Mouse (Mus musculus) lung, postnatal 0 days (tissue): ENCODE measurements at regions not wholly inside any gene's neighbourhood (a gene's known extent, or its start where the extent isn't known, plus 50 kb on each side); places are given as distances from the start of the nearest gene placed in this dataset.
A peak's percentile ranks its signal among the peaks of the same experiment; 100 is the strongest.

ENCODE experiments used
- ATAC-seq: fragments of 200-750 bp; cut with Nextera tagmentation; 2 replicates; pipeline ENCODE4 v1.8.0; 2017; ENCODE audit warnings: moderate library complexity
- DNase-seq: peaks from one replicate; pipeline ENCODE4 v3.0.0-alpha.2; 2016; ENCODE audit warnings: low spot score
- H3K27ac ChIP-seq: fragments of 300-500 bp; sonication (generic); 2 replicates; pipeline ENCODE4 v1.5.1; 2014; ENCODE audit warnings: antibody characterized with exemption, mild to moderate bottlenecking, low read length, mixed read lengths
- H3K27me3 ChIP-seq: fragments of 300-500 bp; sonication (generic); replicated peaks from 2 replicates; pipeline ENCODE4 v1.6.1; 2014; ENCODE audit warnings: low read length, mixed read lengths; ENCODE audit not compliant: insufficient read depth
- H3K36me3 ChIP-seq: fragments of 300-500 bp; sonication (generic); 2 replicates; pipeline ENCODE4 v1.6.1; 2014; ENCODE audit warnings: low read length, mixed read lengths; ENCODE audit not compliant: insufficient read depth
- H3K4me1 ChIP-seq: fragments of 300-500 bp; sonication (generic); 2 replicates; pipeline ENCODE4 v1.6.1; 2014; ENCODE audit warnings: antibody characterized with exemption, low read depth, low read length, mixed read lengths; ENCODE audit not compliant: insufficient read depth
- H3K4me2 ChIP-seq: fragments of 300-500 bp; sonication (generic); replicated peaks from 2 replicates; pipeline ENCODE4 v1.6.1; 2014; ENCODE audit warnings: low read depth, mild to moderate bottlenecking, low read length, moderate library complexity, mixed read lengths
- H3K4me3 ChIP-seq: fragments of 300-500 bp; sonication (generic); 2 replicates; pipeline ENCODE4 v1.5.1; 2014; ENCODE audit warnings: low read depth, low read length
- H3K9ac ChIP-seq: fragments of 300-500 bp; sonication (generic); replicated peaks from 2 replicates; pipeline ENCODE4 v1.6.1; 2014; ENCODE audit warnings: low read depth, mild to moderate bottlenecking
- H3K9me3 ChIP-seq: fragments of 300-500 bp; sonication (generic); 2 replicates; pipeline ENCODE4 v1.6.1; 2016; ENCODE audit warnings: low read length, mixed read lengths
- CTCF ChIP-seq: IDR thresholded peaks from 2 replicates; pipeline ENCODE4 v1.5.1; 2016; ENCODE audit warnings: antibody characterized with exemption, mild to moderate bottlenecking
- EP300 ChIP-seq: IDR thresholded peaks from 2 replicates; pipeline ENCODE4 v1.6.1; 2016; ENCODE audit warnings: antibody characterized with exemption, mild to moderate bottlenecking, control low read depth
- WGBS: fragments of 180-500 bp; shearing (Covaris S2); extraction: QIAGEN DNeasy Blood & Tissue Kit; methylation state at CpG from one replicate; pipeline ENCODE4 v1.1.7; 2014; 5-methylcytosine and 5-hydroxymethylcytosine counted together

DNA sequence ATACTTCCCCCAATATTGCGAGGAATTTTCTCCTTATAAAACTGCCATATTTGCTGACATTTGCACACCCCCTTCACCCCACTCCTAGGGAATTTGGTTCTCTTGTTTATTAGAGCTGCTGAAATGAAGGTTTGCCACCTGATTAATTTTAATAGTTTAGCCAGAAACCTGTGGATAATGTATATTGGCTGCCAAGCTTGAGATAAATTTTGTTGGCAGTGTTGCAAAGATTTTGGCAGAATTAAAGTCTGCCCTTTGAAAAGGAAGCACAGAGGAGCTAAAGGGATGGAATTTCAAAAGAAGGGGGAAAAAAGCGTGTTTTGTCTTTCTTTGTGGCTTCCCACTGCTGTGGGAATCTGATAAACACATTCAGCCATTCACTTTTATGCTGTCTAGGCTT is 354.6 kb upstream of the Car10 start:
- Histone ChIP-seq H3K27ac (no peak overlapping the region), H3K4me2 (no peak overlapping the region), H3K27me3 (no peaks in the 10 kb centered on the region), H3K36me3 (no peaks in the 10 kb centered on the region), H3K4me1 (no peaks in the 10 kb centered on the region), H3K4me3 (no peak overlapping the region), H3K9me3 (no peaks in the 10 kb centered on the region), H3K9ac (no peak overlapping the region)
- 30% methylated on average over 2 of the region's 2 CpGs for WGBS
- TF ChIP-seq EP300, result no peak
- TF ChIP-seq CTCF, result no peak
- DNase-seq (no peak), ATAC-seq (no peak)

DNA sequence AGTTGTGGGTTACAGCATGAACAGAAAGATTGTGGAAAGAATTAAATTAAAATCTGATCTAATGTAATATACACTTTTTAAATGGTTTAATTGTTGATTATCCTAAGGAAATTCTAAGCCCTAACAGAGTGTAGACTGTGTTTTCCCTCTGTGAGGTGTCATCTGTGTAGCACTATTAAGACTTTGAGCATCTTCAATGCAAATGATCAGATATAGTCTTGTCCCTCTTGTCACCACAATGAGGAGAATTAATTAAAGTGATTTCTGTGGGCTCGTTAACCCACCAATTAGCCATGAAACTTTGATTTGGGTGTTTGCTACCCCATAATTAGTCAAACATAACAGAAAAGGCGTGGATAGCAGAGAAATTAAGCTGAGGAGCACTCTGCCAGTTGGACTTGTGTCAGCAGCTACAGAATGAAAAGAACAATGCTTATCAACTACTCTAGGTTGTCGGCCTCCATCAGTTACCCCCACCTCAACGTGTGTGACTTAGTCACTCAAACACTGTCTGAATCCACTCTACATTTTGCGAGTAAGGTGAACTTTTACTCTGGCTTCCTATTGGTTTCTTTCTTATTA is 339.4 kb upstream of the Car10 start:
- Histone ChIP-seq H3K27ac (no peak overlapping the region), H3K27me3 (no peaks in the 10 kb centered on the region), H3K9me3 (no peaks in the 10 kb centered on the region), H3K4me2 (no peak overlapping the region), H3K9ac (no peak overlapping the region), H3K4me1 (no peaks in the 10 kb centered on the region), H3K36me3 (no peaks in the 10 kb centered on the region), H3K4me3 (no peak overlapping the region)
- TF ChIP-seq EP300 (no peak), CTCF (no peak)
- no peak for DNase-seq
- ATAC-seq, result no peak
- 63% methylated on average over 5 of the region's 5 CpGs for WGBS

DNA sequence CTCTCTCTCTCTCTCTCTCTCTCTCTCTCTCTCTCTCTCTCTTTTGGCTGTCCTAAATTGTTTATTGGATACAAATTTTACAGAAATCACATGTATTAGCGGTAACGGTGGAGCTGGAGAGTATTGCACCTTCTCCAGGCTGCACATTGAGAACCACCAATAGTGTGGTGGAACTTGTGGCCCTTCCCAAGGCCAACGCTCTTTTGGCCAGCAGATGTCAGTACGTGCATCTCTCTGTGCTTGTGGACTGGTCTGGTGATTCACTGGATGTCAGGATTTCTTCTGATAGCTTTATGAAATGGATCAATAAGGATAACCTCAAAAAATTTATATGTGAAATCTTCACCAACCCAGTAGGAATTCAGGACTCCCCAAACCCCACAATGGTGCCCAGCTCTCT is 327.9 kb upstream of the Car10 start:
- no peak for TF ChIP-seq EP300
- no peak for TF ChIP-seq CTCF
- Histone ChIP-seq H3K9me3 (no peaks in the 10 kb centered on the region), H3K4me3 (no peak overlapping the region), H3K36me3 (no peaks in the 10 kb centered on the region), H3K9ac (no peak overlapping the region), H3K4me1 (no peaks in the 10 kb centered on the region), H3K27ac (no peak overlapping the region), H3K4me2 (no peak overlapping the region), H3K27me3 (no peaks in the 10 kb centered on the region)
- no peak for DNase-seq
- 80% methylated on average over 4 of the region's 4 CpGs for WGBS
- ATAC-seq, result no peak

DNA sequence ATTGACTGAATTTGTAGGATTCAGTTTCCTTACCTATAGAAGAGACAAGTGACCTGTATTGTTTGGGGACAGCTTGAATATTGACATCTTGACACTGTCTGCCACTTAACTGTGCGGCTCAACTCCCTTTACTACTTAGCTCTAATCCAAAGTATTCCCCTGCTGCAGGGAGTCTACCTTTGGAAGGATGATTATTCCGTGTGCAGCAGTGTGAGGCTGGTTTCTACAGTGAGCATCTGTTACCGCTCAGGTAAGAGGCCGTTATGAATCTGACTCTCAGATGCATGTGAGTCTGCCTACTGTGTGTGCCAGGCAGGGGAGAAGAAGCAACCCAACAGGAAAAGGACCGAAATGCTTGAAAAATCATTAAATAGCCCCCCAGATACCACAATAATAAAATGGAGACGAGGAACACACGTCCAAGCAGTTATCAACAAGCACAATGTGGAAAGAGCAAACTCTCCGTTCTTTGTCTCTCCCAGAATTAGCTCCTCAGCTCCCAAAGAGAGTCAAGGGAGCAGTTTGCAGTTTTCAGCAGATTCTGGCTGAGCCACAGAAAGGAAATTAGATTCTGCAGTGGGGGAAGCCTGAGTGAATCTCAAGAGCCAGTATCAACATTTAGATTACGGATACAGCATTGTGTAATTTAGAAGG is 324.8 kb upstream of the Car10 start:
- no peaks in the 10 kb centered on the region for H3K4me1 ChIP-seq
- no peaks in the 10 kb centered on the region for H3K36me3 ChIP-seq
- ATAC-seq (no peak), DNase-seq (peak; percentile 8)
- H3K4me3 ChIP-seq, result no peak overlapping the region
- 0 out of 2 replicates have a peak overlapping the region, but pooled peaks have one; percentile 8 for H3K4me2 ChIP-seq
- no peaks in the 10 kb centered on the region for H3K27me3 ChIP-seq
- H3K9me3 ChIP-seq, result no peaks in the 10 kb centered on the region
- H3K9ac ChIP-seq, result no peak overlapping the region
- 51% methylated on average over 9 of the region's 9 CpGs for WGBS
- H3K27ac ChIP-seq, result no peak overlapping the region
- TF ChIP-seq EP300 (no peak), CTCF (no peak)

DNA sequence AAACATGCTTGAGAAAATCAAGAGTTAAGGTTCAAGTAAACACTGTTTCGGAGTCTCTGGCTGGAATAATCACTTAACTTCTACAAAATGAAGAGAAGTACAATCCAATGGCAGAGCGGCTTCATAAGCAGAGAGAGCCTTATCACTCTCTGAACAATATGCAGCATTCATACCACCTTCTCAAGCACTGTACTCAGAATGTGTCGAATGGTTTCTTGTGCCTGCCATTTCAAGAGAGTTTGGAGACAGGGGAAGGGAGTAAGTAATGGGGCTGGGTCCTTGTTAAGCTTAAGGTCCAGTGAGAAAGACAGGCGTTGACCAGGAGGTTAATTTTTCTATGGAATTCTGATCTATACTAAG is 324.3 kb upstream of the Car10 start:
- ATAC-seq (no peak), DNase-seq (no peak)
- Histone ChIP-seq H3K27ac (no peak overlapping the region), H3K9ac (no peak overlapping the region), H3K4me1 (no peaks in the 10 kb centered on the region), H3K36me3 (no peaks in the 10 kb centered on the region), H3K4me2 (0 out of 2 replicates have a peak overlapping the region, but pooled peaks have one; percentile 8), H3K4me3 (no peak overlapping the region), H3K27me3 (no peaks in the 10 kb centered on the region), H3K9me3 (no peaks in the 10 kb centered on the region)
- 40% methylated on average over 4 of the region's 4 CpGs for WGBS
- TF ChIP-seq EP300 (no peak), CTCF (no peak)

DNA sequence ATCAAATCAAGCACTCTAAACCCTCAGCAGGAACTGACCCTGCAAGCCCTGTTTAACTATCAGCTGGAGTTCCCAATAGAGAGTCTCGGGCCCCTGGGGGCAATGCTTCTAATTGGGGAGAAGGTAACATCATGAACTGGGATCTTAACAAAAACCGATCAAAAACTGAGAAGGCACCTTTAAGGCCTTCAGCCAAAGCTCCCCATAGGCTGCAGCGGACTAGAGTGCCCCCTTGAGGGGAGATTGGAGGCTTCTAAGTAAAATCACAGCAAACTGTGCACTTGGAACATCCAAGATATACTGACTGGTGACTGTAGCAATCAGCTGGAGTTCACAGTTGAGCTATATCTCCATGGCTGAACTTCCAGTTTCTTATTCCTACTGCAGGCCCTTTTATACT is 323.0 kb upstream of the Car10 start:
- Histone ChIP-seq H3K27me3 (no peaks in the 10 kb centered on the region), H3K9ac (no peak overlapping the region), H3K27ac (no peak overlapping the region), H3K4me1 (no peaks in the 10 kb centered on the region), H3K4me2 (no peak overlapping the region), H3K4me3 (no peak overlapping the region), H3K9me3 (no peaks in the 10 kb centered on the region), H3K36me3 (no peaks in the 10 kb centered on the region)
- ATAC-seq (no peak), DNase-seq (peak; percentile 7)
- TF ChIP-seq CTCF (peak; percentile 40), EP300 (no peak)
- WGBS, result 19% methylated on average over 3 of the region's 3 CpGs
